Mouse (Mus musculus): Measurements from ENCODE around the gene Nps. TPM values are rescaled to one million over a fixed set of nuclear protein-coding genes. Genes with fewer than 3 reads are reported as not detected.

Nps gene
- total RNA-seq, 2 experiments from 2014 or later = 0.45 TPM; not detected in 1

DNA sequence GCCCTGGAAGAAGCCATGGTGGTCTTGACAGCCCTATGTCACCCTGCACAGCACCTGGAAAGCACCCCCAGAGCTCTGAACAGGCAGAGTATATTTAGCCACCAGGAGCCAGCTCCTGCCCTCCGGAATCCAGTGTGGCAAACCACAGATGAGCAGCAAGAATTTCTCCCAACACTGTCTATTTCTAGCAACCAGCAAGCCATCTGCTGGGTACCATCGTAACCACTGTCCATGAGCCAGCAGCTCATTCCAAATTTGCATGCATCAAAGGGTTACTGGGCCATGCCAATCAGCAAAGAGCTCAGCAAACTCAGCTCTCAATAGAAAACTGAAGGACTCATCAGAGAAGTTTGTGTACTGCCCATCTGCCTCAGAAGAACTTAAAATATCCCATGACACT, 46.0 kb downstream of the Nps start:
- intact Hi-C loops (cut with DNase I) = no loop called here
- DNase-seq (ENCODE audit: extremely low spot score in 1 of 2, low spot score in 2 of 2) = no peak

Other genes with a start within 250 kb of the Nps start
- not detected for gene Foxi2, start 151.6 kb downstream of the Nps start, total RNA-seq (2021)

All from left cerebral cortex, postnatal 10 days (tissue).